Mouse (Mus musculus) forebrain, postnatal 0 days (tissue): ENCODE data around the gene Myo18b. TPM values are rescaled to one million over a fixed set of nuclear protein-coding genes. Genes with fewer than 3 reads are reported as not detected.

Experiments
- ATAC-seq: fragments of 200-750 bp; cut with Nextera tagmentation; 2 replicates; pipeline ENCODE4 v1.8.0; 2017; ENCODE audit warnings: mild to moderate bottlenecking, moderate library complexity
- DNase-seq: peaks from one replicate; pipeline ENCODE4 v3.0.0-alpha.2; 2015
- H3K27ac ChIP-seq: fragments of 300-500 bp; sonication (generic); 2 replicates; pipeline ENCODE4 v1.5.1; 2014; ENCODE audit warnings: low read depth, mild to moderate bottlenecking, antibody characterized with exemption, low read length, moderate library complexity, mixed read lengths
- H3K27me3 ChIP-seq: fragments of 300-500 bp; sonication (generic); 2 replicates; pipeline ENCODE4 v1.6.1; 2014; ENCODE audit warnings: mild to moderate bottlenecking, low read length, mixed read lengths; ENCODE audit not compliant: insufficient read depth
- H3K36me3 ChIP-seq: fragments of 300-500 bp; sonication (generic); 2 replicates; pipeline ENCODE4 v1.6.1; 2014; ENCODE audit warnings: mild to moderate bottlenecking, moderate library complexity; ENCODE audit not compliant: insufficient read depth
- H3K4me1 ChIP-seq: fragments of 300-500 bp; sonication (generic); 2 replicates; pipeline ENCODE4 v1.6.1; 2014; ENCODE audit warnings: antibody characterized with exemption; ENCODE audit not compliant: insufficient read depth
- H3K4me2 ChIP-seq: fragments of 300-500 bp; sonication (generic); 2 replicates; pipeline ENCODE4 v1.6.1; 2014; ENCODE audit warnings: low read depth, mild to moderate bottlenecking, moderate library complexity
- H3K4me3 ChIP-seq: fragments of 300-500 bp; sonication (generic); 2 replicates; pipeline ENCODE4 v1.5.1; 2014; ENCODE audit warnings: low read depth, low read length, mixed read lengths
- H3K9ac ChIP-seq: fragments of 300-500 bp; sonication (generic); 2 replicates; pipeline ENCODE4 v1.6.1; 2014; ENCODE audit warnings: mild to moderate bottlenecking
- H3K9me3 ChIP-seq: fragments of 300-500 bp; sonication (generic); 2 replicates; pipeline ENCODE4 v1.6.1; 2016; ENCODE audit warnings: low read length
- CTCF ChIP-seq: sonication (generic); IDR thresholded peaks from 2 replicates; pipeline ENCODE4 v1.5.1; 2016; ENCODE audit warnings: antibody characterized with exemption, control low read depth, low read depth
- WGBS: fragments of 180-500 bp; shearing (Covaris S2); extraction: QIAGEN DNeasy Blood & Tissue Kit; methylation state at CpG from one replicate; pipeline ENCODE4 v1.1.7; 2014; 5-methylcytosine and 5-hydroxymethylcytosine counted together
- polyA plus RNA-seq: library from polyadenylated mRNA; unstranded; fragments of >200 nt; fragmentation: Nextera tagmentation; extraction: Ambion mirVana; gene quantifications from 2 replicates; pipeline ENCODE4 v1.2.1, GENCODE M21; 2015
- total RNA-seq: library from RNA; depleted of rRNA; stranded (reverse); fragments of >200 nt; gene quantifications from 2 replicates; pipeline ENCODE4 v1.2.3, GENCODE M21; 2014

Myo18b gene
- total and polyA plus RNA-seq, 2 experiments from 2014 or later = 1.6 to 2.0 TPM

DNA sequence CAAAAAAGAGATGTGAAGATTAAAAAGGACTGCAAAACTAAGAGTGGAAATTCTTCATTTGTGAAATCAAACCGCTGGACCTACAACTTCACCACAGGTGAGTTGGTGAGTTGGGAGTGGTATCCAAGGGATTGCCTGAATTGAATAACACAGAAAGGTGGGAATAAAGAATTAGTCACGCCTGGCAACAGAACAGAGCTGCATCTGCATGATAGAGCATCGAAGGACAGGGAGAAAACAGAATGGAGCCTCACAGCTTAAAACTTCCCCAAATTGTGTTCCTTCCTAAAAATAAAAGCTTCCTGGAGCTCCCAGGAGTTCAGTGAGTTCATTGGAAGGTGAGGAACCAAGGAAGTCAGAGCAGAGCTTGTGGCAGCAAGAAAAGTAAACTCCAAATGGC is 73.7 kb downstream of the Myo18b start:
- Histone ChIP-seq H3K27ac (no peak overlapping the region), H3K27me3 (no peaks in the 10 kb centered on the region), H3K9ac (no peak overlapping the region), H3K4me3 (no peak overlapping the region), H3K36me3 (no peaks in the 10 kb centered on the region), H3K4me1 (0 out of 2 replicates have a peak, but pooled peaks cover 6% of the 10 kb centered on the region), H3K9me3 (no peaks in the 10 kb centered on the region), H3K4me2 (no peak overlapping the region)
- ATAC-seq = no peak
- TF ChIP-seq CTCF = no peak
- DNase-seq = no peak
- 72% methylated on average over 3 of the region's 3 CpGs for WGBS

DNA sequence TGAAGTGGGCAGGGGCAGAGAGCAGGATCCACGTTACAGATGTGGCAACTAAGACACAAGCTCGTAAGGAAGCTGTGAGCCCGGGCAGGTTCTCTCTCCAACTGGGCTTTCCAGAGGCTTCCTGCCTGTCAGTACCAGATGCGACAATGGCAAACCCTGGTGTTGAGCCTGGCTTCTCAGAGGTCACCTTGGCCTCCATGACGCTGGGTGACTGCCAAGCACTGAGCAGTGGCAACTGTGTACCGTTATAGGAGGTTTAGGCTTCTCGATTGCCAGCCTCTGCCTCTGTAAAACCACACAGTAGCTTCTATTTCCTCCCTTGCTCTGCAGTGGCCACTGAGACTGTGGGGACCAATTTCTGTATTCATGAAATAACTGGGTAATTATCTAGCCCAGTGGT is 81.1 kb downstream of the Myo18b start:
- Histone ChIP-seq H3K27ac (no peak overlapping the region), H3K4me2 (no peak overlapping the region), H3K4me3 (no peak overlapping the region), H3K9me3 (no peaks in the 10 kb centered on the region), H3K27me3 (no peaks in the 10 kb centered on the region), H3K36me3 (no peaks in the 10 kb centered on the region), H3K4me1 (no peaks in the 10 kb centered on the region), H3K9ac (no peak overlapping the region)
- ATAC-seq (no peak), DNase-seq (no peak)
- no peak for TF ChIP-seq CTCF
- WGBS = 72% methylated on average over 7 of the region's 7 CpGs

- no peak overlapping the region for H3K4me2 ChIP-seq
- no peak overlapping the region for H3K9ac ChIP-seq
- no peaks in the 10 kb centered on the region for H3K36me3 ChIP-seq
- 58% methylated on average over 4 of the region's 4 CpGs for whole genome bisulfite sequencing
- no peaks in the 10 kb centered on the region for H3K27me3 ChIP-seq
- peak; percentile 30 for DNase-seq
- H3K4me3 ChIP-seq = no peak overlapping the region
- ATAC-seq = peak; percentile 63
- H3K9me3 ChIP-seq = no peaks in the 10 kb centered on the region
- H3K27ac ChIP-seq = no peak overlapping the region
- no peak for TF ChIP-seq CTCF
- no peaks in the 10 kb centered on the region; the same call in 1 of the 2 replicates for H3K4me1 ChIP-seq
Observed at GRCm38 (mm10) chr5:112807629-112808028, 88.5 kb downstream of the Myo18b start.

DNA sequence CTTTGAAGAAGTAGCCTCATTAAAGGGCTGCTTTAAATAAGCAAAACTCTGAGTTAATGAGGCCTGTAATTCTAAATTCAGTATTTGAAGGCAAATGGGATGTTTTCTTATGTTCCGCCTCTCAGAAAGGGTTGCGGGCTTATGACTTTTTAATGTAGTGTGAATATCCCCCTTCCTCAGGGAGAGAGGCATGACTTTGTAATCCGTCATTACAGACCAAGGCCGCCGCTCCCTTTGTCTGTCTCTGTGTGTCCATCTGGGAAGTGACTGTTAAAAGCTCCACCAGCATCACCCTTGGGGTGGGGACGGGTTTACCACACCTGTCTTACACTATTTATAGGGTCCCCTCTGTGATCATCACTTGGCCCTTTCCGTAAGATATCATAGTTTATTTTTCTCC is 100.1 kb downstream of the Myo18b start:
- Histone ChIP-seq H3K36me3 (no peaks in the 10 kb centered on the region), H3K27me3 (no peaks in the 10 kb centered on the region), H3K4me2 (no peak overlapping the region), H3K9me3 (no peaks in the 10 kb centered on the region), H3K4me1 (no peaks in the 10 kb centered on the region), H3K4me3 (no peak overlapping the region), H3K9ac (no peak overlapping the region), H3K27ac (no peak overlapping the region)
- DNase-seq (no peak), ATAC-seq (no peak)
- no peak for TF ChIP-seq CTCF
- WGBS = 38% methylated on average over 7 of the region's 7 CpGs

DNA sequence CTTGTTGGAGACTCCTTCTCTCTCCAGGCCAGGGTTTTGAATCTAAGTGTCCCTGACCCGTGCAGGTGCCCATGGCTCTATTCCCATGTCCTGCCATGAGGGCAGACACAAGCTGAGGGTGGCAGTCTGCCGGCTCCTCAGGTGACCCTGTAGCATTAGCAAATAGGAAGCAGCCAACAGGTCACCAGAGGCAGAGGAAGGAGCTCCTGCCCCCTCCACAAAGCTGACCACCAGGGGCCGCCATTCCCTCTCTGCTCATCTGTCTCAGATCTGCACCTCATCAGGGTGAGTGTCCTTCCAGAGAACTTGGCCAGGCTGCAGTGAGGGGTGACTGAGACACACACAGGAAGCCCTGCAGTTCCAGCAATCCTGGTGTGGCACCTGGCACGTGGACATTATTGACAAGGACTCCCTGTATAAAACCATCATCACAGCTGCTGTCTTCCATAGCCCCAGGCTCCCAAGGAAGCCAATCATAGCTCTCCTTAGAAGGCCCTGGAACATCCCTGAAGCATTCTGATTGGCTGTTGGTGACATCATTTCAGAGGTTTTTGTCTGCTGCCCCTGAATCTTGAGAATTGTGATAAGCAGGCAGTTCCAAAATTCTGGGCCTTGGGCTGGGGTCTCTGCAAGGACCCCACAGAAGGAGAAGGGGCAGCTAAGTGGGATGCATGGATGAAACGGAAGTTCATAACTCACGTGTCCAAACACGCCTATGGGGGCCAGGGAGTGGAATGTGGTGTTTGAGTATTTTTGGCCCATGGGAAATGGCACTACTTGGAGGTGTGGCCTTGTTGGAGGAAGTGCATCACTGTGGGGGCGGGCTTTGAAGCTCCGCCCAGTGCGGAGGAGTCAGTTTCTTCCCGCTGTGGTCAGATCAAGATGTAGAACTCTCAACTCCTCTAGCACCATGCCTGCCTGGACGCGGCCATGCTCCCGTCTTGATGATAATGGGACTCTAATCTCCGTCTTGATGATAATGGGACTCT is 104.1 kb downstream of the Myo18b start:
- no peaks in the 10 kb centered on the region for H3K9me3 ChIP-seq
- WGBS = 82% methylated on average over 15 of the region's 15 CpGs
- no peak overlapping the region for H3K4me2 ChIP-seq
- H3K4me3 ChIP-seq = no peak overlapping the region
- H3K36me3 ChIP-seq = no peaks in the 10 kb centered on the region
- H3K4me1 ChIP-seq = no peaks in the 10 kb centered on the region
- H3K27me3 ChIP-seq = no peaks in the 10 kb centered on the region
- H3K9ac ChIP-seq = no peak overlapping the region
- ATAC-seq = peak; percentile 47; the same call in 1 of the 2 replicates
- no peak for DNase-seq
- no peak overlapping the region for H3K27ac ChIP-seq
- peak; percentile 36; the same call in 1 of the 2 replicates for TF ChIP-seq CTCF

DNA sequence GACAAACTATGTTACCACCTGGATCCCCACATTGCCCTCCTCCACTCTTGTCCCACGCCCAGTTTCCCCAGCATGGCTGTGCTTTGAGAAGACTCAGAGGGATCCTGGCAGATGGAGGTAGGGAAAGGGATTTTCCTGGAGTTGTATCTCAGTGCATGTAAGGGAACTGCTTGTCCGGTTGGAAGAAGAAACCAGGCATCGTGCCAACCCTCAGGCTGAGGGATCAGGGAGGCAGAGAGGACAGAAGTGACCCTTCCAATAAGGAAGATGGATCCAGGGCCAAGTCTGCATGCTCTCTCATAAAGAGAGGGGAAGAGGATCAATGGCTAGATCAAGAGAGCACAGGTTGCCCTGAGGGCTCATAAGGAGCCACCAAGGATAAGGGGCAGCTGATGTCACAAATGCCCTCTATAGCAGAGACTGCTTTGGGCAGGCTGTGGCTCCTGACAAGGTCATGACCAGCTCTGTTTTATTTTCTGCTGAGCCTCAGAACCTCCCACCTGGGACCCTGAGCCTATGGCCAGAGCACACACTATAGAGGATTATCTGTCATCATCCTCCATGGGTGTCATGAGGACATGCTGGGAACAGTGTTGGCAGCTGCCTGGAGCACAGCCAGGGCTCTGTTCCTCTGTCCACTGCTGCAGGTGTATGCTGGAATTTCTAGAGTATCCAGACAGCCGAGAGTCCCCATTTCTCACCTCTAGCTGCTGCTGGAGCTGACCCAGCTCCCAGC is 105.6 kb downstream of the Myo18b start:
- no peaks in the 10 kb centered on the region for H3K36me3 ChIP-seq
- H3K4me1 ChIP-seq = no peaks in the 10 kb centered on the region
- ATAC-seq (no peak), DNase-seq (no peak)
- no peak overlapping the region for H3K27ac ChIP-seq
- TF ChIP-seq CTCF = no peak
- H3K9ac ChIP-seq = no peak overlapping the region
- no peak overlapping the region for H3K4me2 ChIP-seq
- 74% methylated on average over 4 of the region's 4 CpGs for WGBS
- no peak overlapping the region for H3K4me3 ChIP-seq
- no peaks in the 10 kb centered on the region for H3K9me3 ChIP-seq
- no peaks in the 10 kb centered on the region for H3K27me3 ChIP-seq

DNA sequence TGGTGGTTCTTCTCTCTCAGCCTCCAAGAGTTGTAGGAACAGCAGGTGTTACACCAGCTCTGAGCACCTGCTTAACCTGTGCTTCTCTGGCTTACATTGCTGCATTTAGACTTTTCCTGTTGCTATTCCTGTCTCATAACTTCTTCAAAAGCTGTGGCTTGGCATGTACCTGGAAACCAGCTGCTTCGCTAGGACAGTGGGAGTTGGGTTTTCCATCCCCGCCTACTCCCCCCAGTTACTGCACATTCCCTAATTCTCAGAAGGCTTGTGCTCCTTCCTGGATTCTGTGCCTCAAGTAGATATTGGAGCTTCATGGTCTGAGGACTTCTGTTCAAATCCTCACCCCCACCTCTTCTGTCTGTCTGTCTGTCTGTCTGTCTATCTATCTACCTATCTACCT is 107.7 kb downstream of the Myo18b start:
- Histone ChIP-seq H3K9ac (no peak overlapping the region), H3K4me2 (no peak overlapping the region), H3K27me3 (no peaks in the 10 kb centered on the region), H3K4me1 (no peaks in the 10 kb centered on the region), H3K36me3 (no peaks in the 10 kb centered on the region), H3K27ac (no peak overlapping the region), H3K9me3 (no peaks in the 10 kb centered on the region), H3K4me3 (no peak overlapping the region)
- 96% methylated on average over 2 of the region's 2 CpGs for WGBS
- no peak for TF ChIP-seq CTCF
- no peak for DNase-seq
- ATAC-seq = no peak
